Mouse (Mus musculus) kidney, adult 2 months (tissue): ENCODE results near the gene Depdc5.

Experiments
- CTCF ChIP-seq: fragments of 200-500 bp; conservative IDR thresholded peaks from 2 replicates; pipeline ENCODE4 v1.5.1; 2011; ENCODE audit warnings: low read depth, mild to moderate bottlenecking, control low read depth, low read length, moderate library complexity, mixed read lengths; ENCODE audit not compliant: insufficient read depth, insufficient read length
- POLR2A ChIP-seq: fragments of 200-500 bp; IDR thresholded peaks from one replicate; pipeline ENCODE4 v1.6.1; 2011; ENCODE audit warnings: low read depth, low read length, control low read depth

DNA sequence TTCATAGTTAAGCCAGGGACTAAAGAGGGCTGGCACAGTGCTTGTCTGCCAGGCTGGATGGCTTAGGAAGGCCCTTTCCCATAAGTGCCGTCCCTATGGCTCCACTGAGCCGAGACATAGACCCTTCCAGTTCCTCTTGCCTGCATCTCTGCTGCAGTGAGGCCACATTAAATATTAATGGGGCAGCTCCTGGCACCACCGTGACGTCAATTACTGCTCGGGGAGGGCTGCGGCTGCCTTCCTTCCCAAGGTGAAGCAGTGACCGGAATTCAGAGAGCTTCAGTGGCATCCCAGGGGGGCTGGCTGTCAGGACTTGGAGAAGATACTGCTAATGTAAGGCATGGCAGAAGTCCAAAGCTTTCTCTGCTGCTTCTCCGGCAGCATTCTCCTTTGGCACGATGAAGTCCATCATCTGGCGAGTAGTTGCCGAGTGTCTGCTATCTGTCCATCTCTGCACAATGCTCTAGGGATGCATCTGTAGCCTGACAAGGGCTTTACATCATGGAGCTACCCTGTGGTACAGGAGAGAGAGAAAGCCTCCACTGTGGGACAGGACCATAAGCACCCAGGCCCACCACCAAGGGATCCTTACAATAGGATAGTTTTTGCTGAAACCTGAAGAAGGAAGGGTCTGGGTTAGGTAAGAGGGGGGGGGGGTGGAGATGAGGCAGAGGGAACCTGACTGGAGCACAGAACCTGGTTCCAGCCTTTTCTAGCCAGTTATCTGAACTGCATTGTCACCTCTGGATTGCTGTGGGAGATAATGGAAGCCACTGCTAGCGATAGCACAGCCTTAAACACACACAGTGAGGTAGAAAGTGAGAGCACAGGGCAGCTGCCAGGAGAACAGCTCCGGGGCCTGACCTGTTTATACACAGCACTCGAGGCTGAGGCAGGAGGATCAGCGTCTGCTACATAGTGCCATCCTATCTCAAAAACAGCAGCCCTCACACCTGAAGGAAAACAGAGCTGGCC is 147.9 kb downstream of the Depdc5 start:
- no peak for TF ChIP-seq POLR2A
- no peak for TF ChIP-seq CTCF
